9 mouse cellular contexts compared by ENCODE assay signal in genomic region chr8:108695938-108696630, GRCm38 (mm10).
A peak's percentile ranks its signal among the peaks of the same experiment; 100 is the strongest.
DNase-seq lines count a peak whose midpoint lies in the region; ATAC-seq and TF ChIP-seq lines count a peak whose summit lies in the region.
"Had no signal": no experiment of that assay in that cellular context is flagged by ENCODE, and none has a peak within 500 bp of the region (broad histone marks: within the 10 kb centered on the region; RNA-seq: fewer than 3 reads in every experiment).

No protein-coding gene starts in this region.

- peaks cover 66% of the 10 kb centered on the region for H3K4me1 ChIP-seq in lung, embryonic 15.5 days
- H3K4me1 ChIP-seq in stomach, postnatal 0 days (replicated peaks; ENCODE audit: control insufficient read depth, insufficient read depth), result peaks cover 7% of the 10 kb centered on the region

- no peaks in the 10 kb centered on the region for H3K36me3 ChIP-seq in lung, embryonic 15.5 days
- H3K36me3 ChIP-seq in stomach, postnatal 0 days (ENCODE audit: control insufficient read depth, insufficient read depth, low read length), result no peaks in the 10 kb centered on the region

- H3K4me2 ChIP-seq in lung, embryonic 15.5 days, result peak overlapping the region; percentile 80
- H3K4me2 ChIP-seq in stomach, postnatal 0 days (replicated peaks; ENCODE audit: low read depth), result peak overlapping the region; percentile 58

- H3K9me3 ChIP-seq in lung, embryonic 15.5 days, result no peaks in the 10 kb centered on the region
- no peaks in the 10 kb centered on the region for H3K9me3 ChIP-seq in stomach, postnatal 0 days (ENCODE audit: control insufficient read depth, low read length)

- peak overlapping the region; percentile 31 for H3K9ac ChIP-seq in lung, embryonic 15.5 days
- peak overlapping the region; percentile 41; the same call in 1 of the 2 replicates for H3K9ac ChIP-seq in stomach, postnatal 0 days (ENCODE audit: low read length)

- H3K27ac ChIP-seq in lung, embryonic 15.5 days, result peak overlapping the region; percentile 48
- H3K27ac ChIP-seq in stomach, postnatal 0 days (replicated peaks), result no peak overlapping the region

- TF ChIP-seq EP300 in stomach, postnatal 0 days (optimal IDR thresholded peaks at IDR 0.05), result no peak

- peak; percentile 42 to 53 for DNase-seq in adrenal gland, adult 18-20 months (ENCODE audit: low spot score in 2 of 2)
- no peak for DNase-seq in adrenal gland, postnatal 4 days (ENCODE audit: low spot score in 2 of 2)
- DNase-seq in stomach, postnatal 0 days (ENCODE audit: low spot score), result peak; percentile 58
- no peak for DNase-seq in yolk sac, embryonic 10.5 days (ENCODE audit: low spot score)
- no peak for DNase-seq in frontal cortex, postnatal 25 days (ENCODE audit: low spot score in 2 of 2)

- under 1% methylated on average over 31 of the region's 31 CpGs for WGBS in lung, embryonic 15.5 days
- WGBS in stomach, postnatal 0 days, result 3% methylated on average over 31 of the region's 31 CpGs

- ATAC-seq in common myeloid progenitor, adult 5-6 weeks (replicated peaks; ENCODE audit: low read depth, poor library complexity, severe bottlenecking), result peak; percentile 36
- ATAC-seq in hematopoietic stem cell, adult 5-6 weeks (replicated peaks in 1 of 2; ENCODE audit: insufficient read depth in 1 of 2, low FRiP score in 2 of 2, low TSS enrichment in 1 of 2, low read depth in 1 of 2, poor library complexity in 2 of 2, severe bottlenecking in 2 of 2), result peak; percentile 25 to 29; a peak in 2 of 4 replicates
- ATAC-seq in lung, embryonic 15.5 days (ENCODE audit: borderline replicate concordance, extremely low read depth, low FRiP score, low TSS enrichment), result peak; percentile 55
- ATAC-seq in stomach, postnatal 0 days (ENCODE audit: low FRiP score, low TSS enrichment), result peak; percentile 15; the same call in 1 of the 2 replicates

- no peak for TF ChIP-seq CTCF in stomach, postnatal 0 days (IDR thresholded peaks at IDR 0.05; ENCODE audit: low read depth)

- peaks cover 54% of the 10 kb centered on the region for H3K27me3 ChIP-seq in lung, embryonic 15.5 days
- H3K27me3 ChIP-seq in stomach, postnatal 0 days (ENCODE audit: control insufficient read depth, insufficient read depth, low read length), result peaks cover 8% of the 10 kb centered on the region

- peak overlapping the region; percentile 39 for H3K4me3 ChIP-seq in lung, embryonic 15.5 days
- H3K4me3 ChIP-seq in stomach, postnatal 0 days (ENCODE audit: low read depth, low read length), result peak overlapping the region; percentile 37
- H3K4me3 ChIP-seq: erythroblast, embryonic 14.5 days had no signal

Comparison
In these comparisons a context has a peak if more than half of its experiments do, and no peak if none do; other contexts are left out.
1. DNase-seq: peak in adrenal gland, adult 18-20 months (2 of 2) and stomach, postnatal 0 days (single experiment); none in adrenal gland, postnatal 4 days (0 of 2), yolk sac, embryonic 10.5 days (single experiment) and frontal cortex, postnatal 25 days (0 of 2).
2. Peak in every context shown above with its lines, with median percentiles within 50 percentile points of each other: ATAC-seq.